Mouse (Mus musculus) C2C12 (cell line): Measurements from ENCODE around the gene Irx6. TPM values are rescaled to one million over a fixed set of nuclear protein-coding genes. Genes with fewer than 3 reads are reported as not detected.
A peak's percentile ranks its signal among the peaks of the same experiment; 100 is the strongest.

Source experiments
- H3K27me3 ChIP-seq: one replicate; pipeline ENCODE4 v1.6.1; 2011; ENCODE audit not compliant: control insufficient read depth, insufficient read depth, insufficient read length
- H3K36me3 ChIP-seq: one replicate; pipeline ENCODE4 v1.6.1; 2011; ENCODE audit not compliant: control insufficient read depth, insufficient read depth
- H3K4me3 ChIP-seq: one replicate; pipeline ENCODE4 v1.5.1; 2011; ENCODE audit warnings: mild to moderate bottlenecking, control low read depth; ENCODE audit not compliant: poor library complexity, insufficient read depth, severe bottlenecking
- H3K79me2 ChIP-seq: one replicate; pipeline ENCODE4 v1.6.1; 2011; ENCODE audit not compliant: control insufficient read depth, insufficient read depth
- H3K79me3 ChIP-seq: one replicate; pipeline ENCODE4 v1.6.1; 2011; ENCODE audit warnings: low read depth, control low read depth
- H3ac ChIP-seq: one replicate; pipeline ENCODE3; 2011; ENCODE audit warnings: low read depth; ENCODE audit not compliant: control insufficient read depth, insufficient read length
- CEBPB ChIP-seq: IDR thresholded peaks from one replicate; pipeline ENCODE4 v1.6.1; 2011; ENCODE audit warnings: low read depth, mild to moderate bottlenecking, control low read depth, moderate library complexity
- CTCF ChIP-seq: IDR thresholded peaks from one replicate; pipeline ENCODE4 v1.5.1; 2011; ENCODE audit not compliant: control insufficient read depth, insufficient read depth, insufficient read length
- FOSL1 ChIP-seq: IDR thresholded peaks from one replicate; pipeline ENCODE4 v1.8.0; 2011; ENCODE audit warnings: mild to moderate bottlenecking, low read length; ENCODE audit not compliant: poor library complexity, insufficient read depth, severe bottlenecking
- MAX ChIP-seq: IDR thresholded peaks from one replicate; pipeline ENCODE4 v1.6.1; 2011; ENCODE audit warnings: mild to moderate bottlenecking, control low read depth
- MYOD1 ChIP-seq: IDR thresholded peaks from one replicate; pipeline ENCODE4 v1.6.1; 2011; ENCODE audit warnings: low read depth; ENCODE audit not compliant: control insufficient read depth, insufficient read length
- MYOG ChIP-seq: IDR thresholded peaks from one replicate; pipeline ENCODE4 v1.6.1; 2011; ENCODE audit not compliant: control insufficient read depth, insufficient read length; ENCODE audit errors: extremely low read depth
- USF1 ChIP-seq: IDR thresholded peaks from one replicate; pipeline ENCODE4 v1.6.1; 2011; ENCODE audit warnings: low read depth, mild to moderate bottlenecking, control low read depth, moderate library complexity
- polyA plus RNA-seq: library from polyadenylated mRNA; unstranded; fragments of >200 nt; fragmentation: generic; extraction: Trizol; gene quantifications from one replicate; pipeline ENCODE4 v1.2.1, GENCODE M21; 2012; ENCODE audit warnings: missing spikeins

Gene Irx6
- polyA plus RNA-seq, 1 experiment = not detected

- no peaks in the 10 kb centered on the region for H3K36me3 ChIP-seq
- no peaks in the 10 kb centered on the region for H3K79me3 ChIP-seq
- H3K4me3 ChIP-seq = no peak overlapping the region
- H3ac ChIP-seq = no peak overlapping the region
- no peaks in the 10 kb centered on the region for H3K27me3 ChIP-seq
- TF ChIP-seq USF1 (no peak), CEBPB (no peak), FOSL1 (no peak), MAX (no peak), CTCF (no peak), MYOG (no peak), MYOD1 (no peak)
- no peaks in the 10 kb centered on the region for H3K79me2 ChIP-seq
These were observed 23.3 kb downstream of the Irx6 start for GRCm38 (mm10) chr8:92697361-92697760.

- no peak overlapping the region for H3ac ChIP-seq
- no peak for TF ChIP-seq MAX
- no peak for TF ChIP-seq USF1
- TF ChIP-seq MYOG = no peak
- no peak for TF ChIP-seq CEBPB
- no peak for TF ChIP-seq CTCF
- TF ChIP-seq MYOD1 = no peak
- TF ChIP-seq FOSL1 = no peak
- H3K36me3 ChIP-seq = no peaks in the 10 kb centered on the region
- H3K4me3 ChIP-seq = no peak overlapping the region
- no peaks in the 10 kb centered on the region for H3K79me2 ChIP-seq
- no peaks in the 10 kb centered on the region for H3K27me3 ChIP-seq
- no peaks in the 10 kb centered on the region for H3K79me3 ChIP-seq
These were observed 24.3 kb downstream of the Irx6 start for GRCm38 (mm10) chr8:92698411-92698810.

GRCm38 (mm10) chr8:92699922-92700540, 25.9 kb downstream of the Irx6 start:
- Histone ChIP-seq H3K79me3 (no peaks in the 10 kb centered on the region), H3K27me3 (no peaks in the 10 kb centered on the region), H3K36me3 (no peaks in the 10 kb centered on the region), H3K79me2 (no peaks in the 10 kb centered on the region), H3K4me3 (no peak overlapping the region), H3ac (no peak overlapping the region)
- TF ChIP-seq CTCF (no peak), MYOD1 (no peak), FOSL1 (no peak), MAX (no peak), MYOG (no peak), CEBPB (no peak), USF1 (no peak)

GRCm38 (mm10) chr8:92703375-92703774, 29.3 kb downstream of the Irx6 start:
- Histone ChIP-seq H3K27me3 (no peaks in the 10 kb centered on the region), H3ac (no peak overlapping the region)

GRCm38 (mm10) chr8:92706311-92706710, 32.2 kb downstream of the Irx6 start:
- Histone ChIP-seq H3ac (no peak overlapping the region), H3K4me3 (no peak overlapping the region), H3K27me3 (no peaks in the 10 kb centered on the region), H3K79me2 (no peaks in the 10 kb centered on the region), H3K36me3 (no peaks in the 10 kb centered on the region), H3K79me3 (no peaks in the 10 kb centered on the region)
- TF ChIP-seq FOSL1 (peak; percentile 34), CTCF (no peak)

More at GRCm38 (mm10) chr8:92703375-92703774, 29.3 kb downstream of the Irx6 start:
- H3K79me3 ChIP-seq = no peaks in the 10 kb centered on the region
- H3K4me3 ChIP-seq = no peak overlapping the region
- no peaks in the 10 kb centered on the region for H3K79me2 ChIP-seq
- TF ChIP-seq FOSL1 (no peak), CTCF (no peak), MYOD1 (no peak), USF1 (no peak), MYOG (no peak), MAX (no peak), CEBPB (no peak)
- H3K36me3 ChIP-seq = no peaks in the 10 kb centered on the region

GRCm38 (mm10) chr8:92713286-92713685, 39.2 kb downstream of the Irx6 start:
- no peaks in the 10 kb centered on the region for H3K79me3 ChIP-seq
- no peaks in the 10 kb centered on the region for H3K79me2 ChIP-seq
- H3K27me3 ChIP-seq = no peaks in the 10 kb centered on the region
- no peak overlapping the region for H3ac ChIP-seq
- TF ChIP-seq CEBPB (no peak), MYOD1 (no peak), USF1 (no peak), MYOG (no peak), FOSL1 (no peak), MAX (no peak), CTCF (no peak)
- H3K36me3 ChIP-seq = no peaks in the 10 kb centered on the region
- no peak overlapping the region for H3K4me3 ChIP-seq
